Mouse (Mus musculus) embryonic stem cell, embryonic (primary cell): Measurements from ENCODE around the gene Fam104a.

Experiments used
- CTCF ChIA-PET, 4 experiments: fragments of 300-600 bp in 2 of 4; fragments of 350-600 bp in 2 of 4; sonication (Branson Sonifier 250); formaldehyde crosslinking; loops; one replicate each; lab custom pipeline; 2022; ENCODE audit warnings: inconsistent platforms in 2 of 4; lab: Charles Lee
- POLR2A ChIA-PET, 4 experiments: fragments of 300-600 bp in 2 of 4; fragments of 350-600 bp in 2 of 4; sonication (Branson Sonifier 250); formaldehyde crosslinking; loops; one replicate each; lab custom pipeline; 2022; ENCODE audit warnings: antibody characterized with exemption in 4 of 4, inconsistent platforms in 1 of 4; lab: Charles Lee

Fam104a gene

DNA sequence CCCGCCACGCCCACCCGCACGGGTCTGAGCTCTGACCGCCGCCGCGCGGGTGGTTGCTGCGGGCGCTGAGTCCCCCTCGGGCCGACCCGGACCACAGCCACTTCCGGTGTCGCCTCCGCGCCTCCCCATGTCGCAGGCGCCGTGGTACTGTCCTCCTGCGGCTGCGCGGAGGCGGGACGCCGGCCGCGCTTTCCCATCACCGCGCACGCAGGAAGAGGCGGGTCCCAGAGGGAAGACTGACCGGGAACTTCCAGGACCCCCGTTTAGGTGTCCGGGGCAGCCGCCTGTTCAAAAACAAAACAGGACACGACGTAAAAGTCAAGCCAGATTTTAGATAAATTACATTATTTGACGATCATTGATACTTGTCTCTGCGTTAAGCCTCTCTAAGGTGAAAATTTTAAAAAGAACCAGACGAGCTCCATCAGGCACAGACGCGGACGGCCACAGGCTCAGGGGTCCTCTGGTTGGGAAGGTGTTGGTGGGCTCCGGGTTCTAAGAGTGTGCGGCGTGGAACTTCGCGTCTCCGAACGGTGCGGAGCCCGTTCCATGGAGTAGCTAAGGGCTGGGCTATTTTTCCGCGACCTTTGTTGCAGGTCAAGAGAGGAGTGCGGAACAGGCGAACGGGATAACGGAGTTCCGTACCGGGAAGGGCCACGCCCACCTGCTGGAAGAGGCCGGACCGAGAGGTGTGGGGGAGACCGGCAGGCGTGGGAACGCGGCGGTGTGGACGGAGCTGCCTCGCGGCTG is at the start of gene Fam104a, which contains the start of gene D11Wsu47e:
Gene Fam104a (minus strand): TSS at position 199 of the 750 bp plus-strand sequence.
Gene D11Wsu47e (plus strand): TSS at position 456 of the 750 bp plus-strand sequence.
- ChIA-PET CTCF (interaction anchor here in 2 of 4 experiments (0.6 to 2.6 kb wide), 8 partner anchors 13 to 886 kb away, joined by 3 to 13 read pairs (median 4); no protein-coding TSS in a partner anchor), POLR2A (interaction anchor here (0.6 to 5.9 kb wide), 55 partner anchors 9 to 492 kb away, joined by 3 to 47 read pairs (median 4); partner anchors contain the start of genes Cdc42ep4 (in 4 of the 4), Cpsf4l (in 3 of the 4), Slc39a11 (in 2 of the 4) and Cog1 (in 1 of the 4))

DNA sequence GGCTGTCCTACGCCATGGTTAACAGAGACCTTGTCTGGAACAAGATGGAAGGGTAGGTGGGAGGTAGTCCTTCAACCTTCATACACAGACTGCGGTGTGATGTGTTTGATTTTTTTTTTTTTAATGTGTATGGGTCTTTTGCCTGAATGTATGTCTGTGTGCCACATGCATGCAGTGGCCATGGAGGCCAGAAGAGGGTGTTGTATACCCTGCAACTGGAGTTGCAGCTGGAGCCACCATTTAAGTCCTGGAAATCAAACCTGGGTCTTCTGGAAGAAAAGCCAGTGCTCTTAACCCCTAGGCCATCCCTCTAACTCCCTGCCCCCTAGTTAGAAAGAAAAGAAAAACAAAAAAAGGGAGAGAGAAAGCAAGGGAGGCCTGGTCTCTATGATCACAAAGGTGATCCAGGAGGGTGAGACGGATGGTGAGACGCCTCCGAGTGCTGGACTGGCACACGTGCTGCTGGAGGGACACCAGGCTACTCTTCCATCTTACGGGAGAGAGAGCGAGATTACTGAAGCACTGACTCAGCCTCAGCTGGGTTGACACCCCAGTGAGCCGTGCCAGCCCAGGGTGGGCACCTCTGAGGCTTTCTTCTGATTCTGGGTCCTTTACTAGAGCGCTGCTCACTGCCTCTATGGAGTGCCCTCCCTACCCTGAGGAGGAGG is 48.1 kb upstream of the Fam104a start:
- ChIA-PET POLR2A (interaction anchor here in 3 of 4 experiments (0.7 to 6.5 kb wide), 8 partner anchors 11 to 75 kb away, joined by 3 to 76 read pairs (median 4); partner anchors contain the start of genes Cdc42ep4 (in 2 of the 3) and Cpsf4l (in 1 of the 3)), CTCF (interaction anchor here in 2 of 4 experiments (1.0 to 1.3 kb wide), 2 partner anchors 79 kb away, joined by 3 read pairs; no protein-coding TSS in a partner anchor)

DNA sequence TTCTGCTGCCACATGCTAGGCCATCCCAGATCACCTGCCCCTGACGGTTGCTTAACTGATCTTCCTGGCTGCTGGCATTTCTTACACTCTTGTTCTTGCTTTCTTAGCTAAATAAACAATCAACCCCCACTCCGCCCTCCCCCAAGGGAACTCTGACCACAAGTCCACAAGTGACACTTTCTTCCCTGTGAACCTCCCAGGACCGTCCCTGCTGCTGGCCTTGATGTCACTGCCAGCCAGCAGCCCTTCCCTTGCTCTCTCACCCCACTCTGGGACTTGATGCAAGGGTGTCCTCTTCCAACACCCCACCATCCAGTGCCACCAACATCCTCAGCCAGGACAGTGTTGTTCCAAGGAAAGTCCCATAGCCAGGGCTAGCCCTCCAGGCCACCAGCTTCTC is 46.9 kb upstream of the Fam104a start:
- POLR2A ChIA-PET = interaction anchor here in 3 of 4 experiments (0.7 to 7.1 kb wide), 13 partner anchors 8 to 22 kb away, joined by 3 to 76 read pairs (median 10); partner anchors contain the start of genes Cdc42ep4 (in 3 of the 3) and Cpsf4l (in 3 of the 3)

DNA sequence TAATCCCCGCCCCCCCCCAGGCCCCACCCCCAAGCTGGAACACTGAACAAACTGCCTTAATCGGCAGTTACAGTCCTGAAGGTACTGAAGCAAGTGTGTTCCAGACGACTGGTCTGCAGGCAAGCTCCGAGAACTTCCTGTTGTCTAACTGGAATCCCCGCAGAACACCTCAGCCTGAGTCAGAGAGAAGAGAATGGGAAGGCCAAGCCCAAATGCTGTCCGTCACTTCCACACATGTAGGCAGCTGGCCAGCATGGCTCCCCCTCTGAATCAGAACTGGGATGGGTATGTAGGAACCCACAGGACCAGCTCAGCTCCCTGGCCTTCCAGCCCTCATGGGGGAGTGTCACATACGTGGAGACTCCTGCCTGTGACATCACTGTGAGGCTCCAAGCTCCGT is 46.0 kb upstream of the Fam104a start:
- CTCF ChIA-PET = interaction anchor here in 3 of 4 experiments (0.6 to 3.7 kb wide), 8 partner anchors 9 to 81 kb away, joined by 3 to 18 read pairs (median 4); partner anchors contain the start of gene Cdc42ep4 (in 1 of the 3)
- POLR2A ChIA-PET = interaction anchor here (0.5 to 7.1 kb wide), 28 partner anchors 8 to 81 kb away, joined by 3 to 76 read pairs (median 4); partner anchors contain the start of genes Cdc42ep4 (in 4 of the 4), Cpsf4l (in 3 of the 4), D11Wsu47e (in 1 of the 4) and Fam104a (in 1 of the 4)

More for the DNA sequence above, 46.9 kb upstream of the Fam104a start:
- CTCF ChIA-PET = interaction anchor here in 2 of 4 experiments (1.0 to 1.3 kb wide), 4 partner anchors 12 to 80 kb away, joined by 3 to 5 read pairs (median 4); partner anchors contain the start of gene Cdc42ep4 (in 1 of the 2)

DNA sequence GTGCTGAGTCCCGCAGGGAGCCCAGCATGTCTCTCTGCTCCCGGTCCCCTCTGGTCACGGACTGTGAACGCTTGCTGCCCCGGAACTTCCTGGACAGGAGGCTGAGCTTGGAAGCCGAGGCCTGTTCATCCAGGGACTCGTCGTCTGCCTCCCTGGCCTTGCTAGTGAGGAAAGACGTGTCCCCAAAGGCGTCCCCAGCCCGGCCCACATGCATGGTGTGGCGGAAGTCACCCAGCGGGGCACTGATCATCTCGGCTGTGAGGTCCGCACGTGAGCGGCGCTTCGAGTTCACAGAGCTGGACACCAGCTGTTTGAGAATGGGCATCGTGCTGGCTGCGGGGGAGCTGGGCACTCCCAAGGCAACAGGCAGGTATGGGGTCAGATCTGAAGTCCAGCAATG is 45.3 kb upstream of the Fam104a start:
- ChIA-PET POLR2A (interaction anchor here (0.5 to 7.1 kb wide), 26 partner anchors 9 to 414 kb away, joined by 3 to 76 read pairs (median 4); partner anchors contain the start of genes Cdc42ep4 (in 4 of the 4), Cpsf4l (in 2 of the 4), D11Wsu47e (in 1 of the 4) and Fam104a (in 1 of the 4)), CTCF (interaction anchor here (0.6 to 3.7 kb wide), 11 partner anchors 10 to 104 kb away, joined by 3 to 18 read pairs (median 4); no protein-coding TSS in a partner anchor)

DNA sequence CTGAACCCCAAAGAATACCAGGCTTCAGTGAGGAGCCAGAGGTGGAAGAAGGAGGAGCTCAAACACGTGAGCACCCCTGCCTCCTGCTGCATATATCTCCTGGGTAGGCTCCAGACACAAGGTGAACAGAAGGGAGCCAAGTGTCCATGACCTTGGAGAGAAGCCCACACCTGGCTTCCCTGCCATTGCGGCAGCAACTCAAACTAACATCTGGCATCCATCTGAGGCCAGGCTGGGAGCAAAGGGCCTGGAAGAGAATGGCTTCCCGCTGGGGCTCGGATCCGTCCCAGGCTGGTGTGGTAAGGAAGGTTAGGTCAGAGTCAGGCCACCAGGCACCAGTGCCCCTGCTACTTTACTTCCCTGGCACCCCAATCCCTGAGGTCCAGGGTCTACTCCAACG is 44.0 kb upstream of the Fam104a start:
- ChIA-PET POLR2A (interaction anchor here in 3 of 4 experiments (0.5 to 7.1 kb wide), 30 partner anchors 10 to 1349 kb away, joined by 3 to 76 read pairs (median 5); partner anchors contain the start of genes Cdc42ep4 (in 3 of the 3), Cpsf4l (in 3 of the 3), D11Wsu47e (in 2 of the 3) and Fam104a (in 2 of the 3)), CTCF (interaction anchor here in 2 of 4 experiments (1.5 to 3.7 kb wide), 5 partner anchors 13 to 84 kb away, joined by 4 to 18 read pairs (median 5); no protein-coding TSS in a partner anchor)

- POLR2A ChIA-PET = interaction anchor here (0.5 to 7.1 kb wide), 33 partner anchors 9 to 1348 kb away, joined by 3 to 76 read pairs (median 5); partner anchors contain the start of genes Cpsf4l (in 3 of the 4), Cdc42ep4 (in 2 of the 4), D11Wsu47e (in 2 of the 4) and Fam104a (in 2 of the 4)
Measured at GRCm38 (mm10) chr11:113726994-113727888, 43.3 kb upstream of the Fam104a start.

DNA sequence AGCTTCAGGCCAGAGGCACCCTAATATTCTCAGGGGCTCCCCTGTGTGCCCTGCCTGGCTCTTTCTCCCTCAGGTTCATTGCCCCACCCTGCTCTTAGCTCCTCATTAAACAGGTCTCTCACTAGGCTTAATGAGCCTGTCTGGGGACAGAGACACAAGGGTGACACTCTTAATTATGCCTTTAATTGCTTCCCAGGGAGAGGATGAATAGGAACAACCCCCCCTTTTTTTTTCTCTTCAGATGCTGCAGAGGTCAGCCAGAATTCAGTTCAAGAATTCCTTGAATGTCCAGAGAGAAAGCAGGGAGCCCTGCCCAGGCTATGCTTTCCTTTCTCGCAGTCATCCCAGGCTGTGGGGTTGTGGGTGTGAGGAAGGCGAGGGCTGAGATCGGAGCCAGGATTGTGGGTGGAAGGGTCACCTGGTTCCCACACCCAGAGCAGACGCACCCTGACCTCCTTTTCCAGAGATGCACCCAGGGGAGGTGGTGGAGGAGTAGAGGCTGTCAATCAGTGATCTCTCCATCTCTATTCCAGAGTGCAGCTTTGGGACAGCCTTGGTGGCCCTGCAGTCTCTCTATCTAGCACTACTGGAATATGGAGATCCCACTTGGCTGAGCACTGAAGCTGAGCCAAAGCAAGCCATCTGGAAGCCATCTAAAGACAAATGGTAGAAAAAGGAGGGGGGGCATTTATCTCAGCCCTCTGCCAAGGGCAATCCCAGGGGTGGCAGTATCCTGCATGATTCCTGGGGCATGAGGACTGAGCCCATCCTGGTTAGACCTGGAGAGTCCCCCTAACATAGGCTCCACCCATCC is 41.5 kb upstream of the Fam104a start:
- CTCF ChIA-PET = interaction anchor here in 2 of 4 experiments (0.6 to 1.1 kb wide), 2 partner anchors 10 to 227 kb away, joined by 3 to 4 read pairs; no protein-coding TSS in a partner anchor
- POLR2A ChIA-PET = interaction anchor here in 3 of 4 experiments (1.0 to 9.5 kb wide), 9 partner anchors 9 to 85 kb away, joined by 4 to 103 read pairs (median 25); partner anchors contain the start of genes Cdc42ep4 (in 1 of the 3) and Cpsf4l (in 1 of the 3)

More at GRCm38 (mm10) chr11:113726994-113727888, 43.3 kb upstream of the Fam104a start:
- CTCF ChIA-PET = interaction anchor here in 3 of 4 experiments (0.6 to 3.7 kb wide), 6 partner anchors 12 to 727 kb away, joined by 3 to 18 read pairs (median 4); no protein-coding TSS in a partner anchor

DNA sequence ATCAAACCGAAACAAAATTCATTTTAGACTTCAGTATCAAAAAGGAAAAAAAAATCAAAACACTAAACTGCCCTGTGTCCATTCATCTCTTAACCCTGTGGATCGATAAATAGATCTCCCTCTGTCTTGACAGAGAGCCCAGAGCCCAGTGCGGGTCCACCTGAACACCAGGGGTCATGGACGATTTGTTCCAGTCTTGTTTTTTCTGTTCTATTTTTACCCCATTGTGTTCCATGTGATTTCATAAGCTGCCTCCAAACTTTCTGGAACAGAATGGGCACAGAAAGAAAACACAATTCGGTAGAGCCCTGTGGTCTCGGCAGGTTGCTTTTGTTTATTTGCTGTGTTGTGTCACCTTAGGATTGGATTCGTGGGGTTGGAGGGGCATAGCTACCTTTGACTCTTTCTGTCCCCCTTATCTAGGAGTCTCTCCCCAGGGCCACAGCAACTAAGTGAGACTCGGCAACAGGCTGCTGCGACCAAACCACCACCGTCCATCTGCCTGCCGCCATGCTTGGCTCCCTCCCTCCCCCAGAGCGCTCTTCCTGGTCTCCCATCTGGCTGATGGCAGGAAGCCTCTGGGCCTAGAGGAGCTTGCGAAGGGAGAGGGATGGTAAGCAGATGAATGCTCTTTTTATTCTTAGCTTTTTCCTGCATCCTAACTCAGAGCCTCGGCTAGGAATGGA is 38.6 kb upstream of the Fam104a start:
- ChIA-PET POLR2A (interaction anchor here (0.6 to 9.5 kb wide), 24 partner anchors 8 to 397 kb away, joined by 3 to 103 read pairs (median 6); partner anchors contain the start of genes Cpsf4l (in 4 of the 4) and Cdc42ep4 (in 2 of the 4)), CTCF (interaction anchor here (0.6 to 1.7 kb wide), 9 partner anchors 14 to 471 kb away, joined by 3 to 7 read pairs (median 3); no protein-coding TSS in a partner anchor)

GRCm38 (mm10) chr11:113717767-113718424 is 33.9 kb upstream of the Fam104a start:
- ChIA-PET CTCF (interaction anchor here in 2 of 4 experiments (1.1 to 2.4 kb wide), 3 partner anchors 13 to 94 kb away, joined by 5 to 6 read pairs (median 6); no protein-coding TSS in a partner anchor), POLR2A (interaction anchor here in 3 of 4 experiments (0.5 to 9.5 kb wide), 18 partner anchors 9 to 858 kb away, joined by 3 to 103 read pairs (median 6); partner anchors contain the start of genes Cpsf4l (in 2 of the 3), Cdc42ep4 (in 1 of the 3), D11Wsu47e (in 1 of the 3) and Fam104a (in 1 of the 3))

DNA sequence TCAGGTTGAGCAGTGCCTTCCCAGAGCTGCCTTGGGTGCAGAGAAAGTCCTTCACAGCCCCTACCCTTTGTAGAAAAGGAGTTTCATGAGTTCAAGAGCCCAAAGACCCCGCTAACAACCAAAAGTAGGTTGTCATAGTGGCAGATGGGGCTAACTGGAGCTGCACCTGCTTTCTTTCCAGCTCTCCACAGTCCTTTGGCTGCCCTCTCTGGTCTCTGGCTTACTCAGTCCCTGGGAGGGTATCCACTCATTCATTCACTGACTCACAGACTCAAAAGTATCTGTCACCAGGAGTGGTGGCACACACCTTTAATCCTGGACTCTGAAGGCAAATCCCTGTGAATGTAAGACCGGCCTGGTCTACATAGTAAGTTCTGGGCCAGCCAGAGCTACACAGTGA is 32.2 kb upstream of the Fam104a start:
- POLR2A ChIA-PET = interaction anchor here in 2 of 4 experiments (0.6 to 5.7 kb wide), 8 partner anchors 7 to 258 kb away, joined by 3 to 38 read pairs (median 8); partner anchors contain the start of genes Cdc42ep4 (in 1 of the 2) and Cpsf4l (in 1 of the 2)
- CTCF ChIA-PET = interaction anchor here (0.6 to 1.6 kb wide), 5 partner anchors 18 to 147 kb away, joined by 3 to 9 read pairs (median 4); no protein-coding TSS in a partner anchor

- POLR2A ChIA-PET = interaction anchor here in 3 of 4 experiments (0.5 to 5.7 kb wide), 19 partner anchors 12 to 1157 kb away, joined by 3 to 38 read pairs (median 3); partner anchors contain the start of gene Cdc42ep4 (in 3 of the 3)
- CTCF ChIA-PET = interaction anchor here (0.5 to 2.4 kb wide), 24 partner anchors 9 to 507 kb away, joined by 3 to 19 read pairs (median 4); partner anchors contain the start of gene Cdc42ep4 (in 1 of the 4)
Measured at GRCm38 (mm10) chr11:113715078-113715674, 31.2 kb upstream of the Fam104a start.

DNA sequence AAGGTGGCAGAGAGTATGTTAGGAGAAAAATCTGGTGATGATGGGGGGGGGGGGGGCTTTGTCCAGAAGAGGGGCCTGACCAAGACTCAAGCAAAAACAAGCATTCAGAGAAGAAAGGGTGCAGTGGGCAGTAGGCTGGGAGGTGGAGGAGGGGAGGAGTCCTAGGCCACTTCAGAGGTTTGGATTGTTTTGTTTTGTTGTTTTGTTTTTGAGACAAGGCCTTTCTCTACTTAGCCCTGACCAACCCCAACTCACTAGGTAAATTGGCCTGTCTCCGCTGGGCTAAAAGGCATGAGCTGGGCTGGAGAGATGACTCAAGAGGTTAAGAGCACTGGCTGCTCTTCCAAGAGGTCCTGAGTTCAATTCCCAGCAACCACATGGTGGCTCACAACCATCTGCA is 27.1 kb upstream of the Fam104a start:
- ChIA-PET POLR2A (interaction anchor here (0.6 to 7.6 kb wide), 66 partner anchors 9 to 813 kb away, joined by 3 to 139 read pairs (median 8); partner anchors contain the start of genes Cdc42ep4 (in 4 of the 4), D11Wsu47e (in 3 of the 4), Fam104a (in 3 of the 4) and Sstr2 (in 1 of the 4)), CTCF (interaction anchor here (0.6 to 8.7 kb wide), 10 partner anchors 10 to 1026 kb away, joined by 3 to 97 read pairs (median 4); partner anchors contain the start of gene Sdk2 (in 1 of the 4))
